Mouse (Mus musculus): ENCODE measurements around the gene Olfr340. TPM values are rescaled to one million over a fixed set of nuclear protein-coding genes. Genes with fewer than 3 reads are reported as not detected.
"Not testable (repeated sequence)": the region's sequence is repeated elsewhere in the genome, so short reads cannot be mapped to it uniquely, and the experiment has no call there.

Olfr340 gene
- total RNA-seq (2014; rRNA removed) (not detected in 2 replicates), polyA plus RNA-seq (2015; fragmentation: Nextera tagmentation; extraction: Ambion mirVana) (not detected in 2 replicates)

GRCm38 (mm10) chr2:36452287-36452686, at the start of gene Olfr340:
TSS of gene Olfr340 (plus strand) at chr2:36452587.
- no peaks in the 10 kb centered on the region for H3K27me3 ChIP-seq (ENCODE audit: insufficient read depth, low read length)
- no peaks in the 10 kb centered on the region for H3K9me3 ChIP-seq (ENCODE audit: low read length)
- ATAC-seq, result no peak
- no peaks in the 10 kb centered on the region for H3K36me3 ChIP-seq (ENCODE audit: insufficient read depth)
- DNase-seq, result no peak
- WGBS, result 58% methylated on average over 1 of the region's 1 CpGs
- H3K4me1 ChIP-seq (ENCODE audit: insufficient read depth), result no peaks in the 10 kb centered on the region
- H3K4me2 ChIP-seq (ENCODE audit: low read depth), result no peak within 1 kb of the TSS
- TF ChIP-seq CTCF (IDR thresholded peaks at IDR 0.05; ENCODE audit: low read depth), result no peak
- no peak within 1 kb of the TSS for H3K27ac ChIP-seq (ENCODE audit: low read depth, low read length)
- H3K9ac ChIP-seq, result no peak within 1 kb of the TSS
- no peak within 1 kb of the TSS for H3K4me3 ChIP-seq (ENCODE audit: low read depth, low read length)

- not testable (repeated sequence) for H3K9me3 ChIP-seq (ENCODE audit: low read length); DNase-seq; H3K27ac ChIP-seq (ENCODE audit: low read depth, low read length); H3K4me1 ChIP-seq (ENCODE audit: insufficient read depth); H3K36me3 ChIP-seq (ENCODE audit: insufficient read depth); H3K9ac ChIP-seq; ATAC-seq; H3K27me3 ChIP-seq (ENCODE audit: insufficient read depth, low read length); H3K4me3 ChIP-seq (ENCODE audit: low read depth, low read length); H3K4me2 ChIP-seq (ENCODE audit: low read depth)
- 85% methylated on average over 3 of the region's 3 CpGs for WGBS
Observed at GRCm38 (mm10) chr2:36415174-36415573, 37.2 kb upstream of the Olfr340 start.

GRCm38 (mm10) chr2:36415591-36415990, 36.8 kb upstream of the Olfr340 start:
- WGBS, result 86% methylated on average over 7 of the region's 7 CpGs
- not testable (repeated sequence) for DNase-seq

GRCm38 (mm10) chr2:36418647-36419046, 33.7 kb upstream of the Olfr340 start, which contains the start of gene Olfr339:
TSS of gene Olfr339 (plus strand) at chr2:36418947.
- ATAC-seq (no peak), DNase-seq (no peak)
- no peaks in the 10 kb centered on the region for H3K27me3 ChIP-seq (ENCODE audit: insufficient read depth, low read length)
- H3K9ac ChIP-seq, result no peak within 1 kb of the TSS
- H3K4me1 ChIP-seq (ENCODE audit: insufficient read depth), result no peaks in the 10 kb centered on the region
- H3K36me3 ChIP-seq (ENCODE audit: insufficient read depth), result no peaks in the 10 kb centered on the region
- TF ChIP-seq CTCF (IDR thresholded peaks at IDR 0.05; ENCODE audit: low read depth), result no peak
- H3K9me3 ChIP-seq (ENCODE audit: low read length), result no peaks in the 10 kb centered on the region
- no peak within 1 kb of the TSS for H3K4me3 ChIP-seq (ENCODE audit: low read depth, low read length)
- WGBS, result 90% methylated on average over 3 of the region's 3 CpGs
- H3K27ac ChIP-seq (ENCODE audit: low read depth, low read length), result no peak within 1 kb of the TSS
- H3K4me2 ChIP-seq (ENCODE audit: low read depth), result no peak within 1 kb of the TSS

More at GRCm38 (mm10) chr2:36415591-36415990, 36.8 kb upstream of the Olfr340 start:
- not testable (repeated sequence) for H3K36me3 ChIP-seq (ENCODE audit: insufficient read depth); H3K9ac ChIP-seq; H3K4me3 ChIP-seq (ENCODE audit: low read depth, low read length); H3K4me1 ChIP-seq (ENCODE audit: insufficient read depth); H3K4me2 ChIP-seq (ENCODE audit: low read depth); H3K9me3 ChIP-seq (ENCODE audit: low read length); ATAC-seq; H3K27me3 ChIP-seq (ENCODE audit: insufficient read depth, low read length); H3K27ac ChIP-seq (ENCODE audit: low read depth, low read length)

GRCm38 (mm10) chr2:36473634-36474033, 21.2 kb downstream of the Olfr340 start:
- H3K4me3 ChIP-seq (ENCODE audit: low read depth, low read length), result no peak overlapping the region
- no peak for TF ChIP-seq CTCF (IDR thresholded peaks at IDR 0.05; ENCODE audit: low read depth)
- DNase-seq (no peak), ATAC-seq (no peak)
- no peaks in the 10 kb centered on the region for H3K4me1 ChIP-seq (ENCODE audit: insufficient read depth)
- no peak overlapping the region for H3K9ac ChIP-seq
- H3K4me2 ChIP-seq (ENCODE audit: low read depth), result no peak overlapping the region
- H3K9me3 ChIP-seq (ENCODE audit: low read length), result peaks cover 4% of the 10 kb centered on the region; the same call in 1 of the 2 replicates
- no peak overlapping the region for H3K27ac ChIP-seq (ENCODE audit: low read depth, low read length)
- H3K27me3 ChIP-seq (ENCODE audit: insufficient read depth, low read length), result no peaks in the 10 kb centered on the region
- H3K36me3 ChIP-seq (ENCODE audit: insufficient read depth), result no peaks in the 10 kb centered on the region

GRCm38 (mm10) chr2:36482368-36482767, 30.0 kb downstream of the Olfr340 start, which contains the start of gene Olfr341:
TSS of gene Olfr341 (minus strand) at chr2:36482468.
- H3K4me2 ChIP-seq (ENCODE audit: low read depth), result no peak within 1 kb of the TSS
- 0 out of 2 replicates have a peak, but pooled peaks cover 8% of the 10 kb centered on the region for H3K9me3 ChIP-seq (ENCODE audit: low read length)
- H3K4me1 ChIP-seq (ENCODE audit: insufficient read depth), result no peaks in the 10 kb centered on the region
- no peak within 1 kb of the TSS for H3K9ac ChIP-seq
- no peak for TF ChIP-seq CTCF (IDR thresholded peaks at IDR 0.05; ENCODE audit: low read depth)
- DNase-seq (no peak), ATAC-seq (no peak)
- no peak within 1 kb of the TSS for H3K27ac ChIP-seq (ENCODE audit: low read depth, low read length)
- no peaks in the 10 kb centered on the region for H3K27me3 ChIP-seq (ENCODE audit: insufficient read depth, low read length)
- H3K4me3 ChIP-seq (ENCODE audit: low read depth, low read length), result no peak within 1 kb of the TSS
- no peaks in the 10 kb centered on the region for H3K36me3 ChIP-seq (ENCODE audit: insufficient read depth)

Other genes with a start within 250 kb of the Olfr340 start
- gene Ptgs1, start 222.2 kb upstream of the Olfr340 start, total RNA-seq (2014; rRNA removed), result 4.9 and 6.6 TPM in 2 replicates
- gene Ptgs1, start 222.2 kb upstream of the Olfr340 start, polyA plus RNA-seq (2015; fragmentation: Nextera tagmentation; extraction: Ambion mirVana), result 4.4 and 5.5 TPM in 2 replicates
- gene Olfr338, start 79.1 kb upstream of the Olfr340 start, total RNA-seq (2014; rRNA removed), result not detected in 2 replicates
- gene Olfr338, start 79.1 kb upstream of the Olfr340 start, polyA plus RNA-seq (2015; fragmentation: Nextera tagmentation; extraction: Ambion mirVana), result not detected in 2 replicates
- not detected in 2 replicates for gene Olfr339, start 33.6 kb upstream of the Olfr340 start, total RNA-seq (2014; rRNA removed)
- gene Olfr339, start 33.6 kb upstream of the Olfr340 start, polyA plus RNA-seq (2015; fragmentation: Nextera tagmentation; extraction: Ambion mirVana), result not detected in 2 replicates
- gene Olfr341, start 29.9 kb downstream of the Olfr340 start, total RNA-seq (2014; rRNA removed), result not detected in 2 replicates
- gene Olfr341, start 29.9 kb downstream of the Olfr340 start, polyA plus RNA-seq (2015; fragmentation: Nextera tagmentation; extraction: Ambion mirVana), result not detected in 2 replicates
- gene Olfr342, start 72.4 kb downstream of the Olfr340 start, total RNA-seq (2014; rRNA removed), result not detected in 2 replicates
- gene Olfr342, start 72.4 kb downstream of the Olfr340 start, polyA plus RNA-seq (2015; fragmentation: Nextera tagmentation; extraction: Ambion mirVana), result not detected in 2 replicates
- gene Olfr344, start 114.1 kb downstream of the Olfr340 start, total RNA-seq (2014; rRNA removed), result not detected in 2 replicates
- gene Olfr344, start 114.1 kb downstream of the Olfr340 start, polyA plus RNA-seq (2015; fragmentation: Nextera tagmentation; extraction: Ambion mirVana), result not detected in 2 replicates
- not detected in 2 replicates for gene Olfr345, start 187.5 kb downstream of the Olfr340 start, total RNA-seq (2014; rRNA removed)
- gene Olfr345, start 187.5 kb downstream of the Olfr340 start, polyA plus RNA-seq (2015; fragmentation: Nextera tagmentation; extraction: Ambion mirVana), result not detected in 2 replicates
- gene Olfr346, start 233.2 kb downstream of the Olfr340 start, total RNA-seq (2014; rRNA removed), result not detected in 2 replicates
- gene Olfr346, start 233.2 kb downstream of the Olfr340 start, polyA plus RNA-seq (2015; fragmentation: Nextera tagmentation; extraction: Ambion mirVana), result not detected in 2 replicates

Data from forebrain, postnatal 0 days (tissue).